Mouse (Mus musculus) cerebellum, postnatal 36 days (tissue): Measurements from ENCODE around the gene Cdca8.
A peak's percentile ranks its signal among the peaks of the same experiment; 100 is the strongest.

Source experiments
- DNase-seq, 2 experiments: peaks; one replicate each; pipeline ENCODE4 v3.0.0; 2021 to 2022; ENCODE audit warnings: mixed read lengths in 2 of 2

Cdca8 gene

DNA sequence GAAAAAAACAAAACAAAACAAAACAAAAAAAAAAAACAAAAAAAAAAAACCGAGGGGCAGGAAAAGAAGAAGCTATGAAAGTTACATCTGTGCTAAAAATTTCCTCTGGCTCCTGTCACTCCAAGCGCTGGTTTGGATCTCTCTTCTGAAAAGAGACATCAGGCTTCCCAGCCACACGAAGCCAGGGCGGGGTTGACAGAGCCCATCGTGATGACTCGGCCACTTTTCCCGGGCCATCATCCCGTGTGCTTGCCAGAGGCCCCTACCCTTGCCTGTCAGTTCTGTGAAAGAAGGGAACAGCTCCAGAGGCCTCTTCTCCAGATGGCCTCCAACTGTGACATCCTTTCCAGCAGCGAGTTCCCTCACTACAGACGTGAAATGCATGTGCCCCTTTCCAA, 11.9 kb upstream of the Cdca8 start:
- no peak for DNase-seq

DNA sequence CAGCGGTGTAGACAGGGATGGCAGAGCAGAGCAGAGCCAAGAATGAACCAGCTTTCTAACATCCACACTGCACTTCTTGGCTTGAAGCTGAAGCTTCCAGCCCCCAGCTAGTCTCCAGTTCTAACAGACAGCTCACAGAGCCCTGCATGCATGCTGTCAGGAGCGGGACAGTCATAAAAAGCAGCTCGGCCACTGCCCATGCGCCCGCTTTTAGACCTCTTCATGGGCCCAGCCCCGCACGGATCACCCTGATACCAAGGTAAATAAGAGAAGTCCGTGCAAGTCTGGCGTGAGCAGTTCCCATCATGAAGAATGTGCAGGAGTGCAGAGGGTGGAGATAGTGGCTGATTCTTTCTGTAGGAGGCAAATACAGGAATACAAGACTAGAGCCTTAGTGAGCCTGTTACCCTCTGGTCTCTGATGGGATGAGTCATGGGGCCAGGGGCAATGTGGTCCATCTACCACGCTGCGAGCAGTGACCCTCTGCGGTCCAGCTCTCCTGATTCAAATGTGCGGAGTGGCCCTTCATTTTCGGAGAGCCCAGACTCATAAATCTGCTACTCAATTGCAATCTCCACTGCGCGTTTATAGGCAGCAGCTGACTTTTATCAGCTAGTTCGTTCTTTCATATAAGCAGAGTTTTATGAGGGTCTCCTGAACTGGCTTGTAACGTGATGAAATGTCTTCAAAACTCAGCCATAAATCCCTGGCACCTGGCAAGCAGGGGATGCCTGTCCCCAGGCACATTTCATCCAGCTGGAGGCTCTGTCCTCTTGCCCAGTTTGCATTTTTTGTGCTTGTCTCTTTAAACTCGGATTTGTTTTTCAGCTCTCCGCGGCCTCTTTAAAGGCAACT, 11.3 kb upstream of the Cdca8 start:
- no peak for DNase-seq

DNA sequence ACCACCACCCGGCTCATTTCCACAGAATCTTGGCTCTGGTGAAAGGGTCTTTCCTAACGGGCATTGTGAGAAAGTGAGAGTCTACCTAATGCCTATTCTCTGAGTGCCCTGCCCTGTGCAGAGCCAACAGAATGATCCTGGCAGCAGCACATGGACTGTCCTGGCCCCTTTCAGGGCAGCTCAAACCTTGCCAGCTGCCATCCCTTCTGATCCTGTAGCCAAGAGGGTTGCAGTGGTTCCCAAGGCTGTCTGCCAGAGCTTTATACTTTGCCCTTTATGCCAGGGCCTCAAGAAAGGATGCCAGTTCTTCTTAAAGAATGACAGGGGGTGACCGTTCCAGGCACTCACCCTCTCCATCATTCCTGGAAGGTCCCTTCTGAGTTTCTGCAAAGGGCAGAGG, 10.4 kb upstream of the Cdca8 start:
- DNase-seq, result no peak

DNA sequence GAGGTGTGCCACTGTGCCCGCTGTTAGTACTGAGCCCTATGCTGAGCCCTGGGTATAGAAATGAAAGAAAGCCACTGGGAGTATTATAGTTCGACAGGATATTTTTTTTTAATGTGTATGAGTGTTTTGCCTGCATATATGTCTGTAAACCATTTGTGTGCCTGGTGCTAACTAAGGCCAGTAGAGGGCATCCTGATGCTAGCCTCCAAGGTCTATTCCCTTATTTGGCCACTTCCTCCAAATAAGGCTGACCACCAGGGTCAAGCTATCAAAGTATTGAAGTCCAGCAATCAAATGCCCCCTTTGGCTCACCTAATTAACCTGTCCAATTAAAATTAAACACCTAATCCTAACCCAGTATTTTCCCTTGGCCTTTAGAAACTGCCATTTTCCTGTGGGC, 5.8 kb upstream of the Cdca8 start:
- no peak for DNase-seq

DNA sequence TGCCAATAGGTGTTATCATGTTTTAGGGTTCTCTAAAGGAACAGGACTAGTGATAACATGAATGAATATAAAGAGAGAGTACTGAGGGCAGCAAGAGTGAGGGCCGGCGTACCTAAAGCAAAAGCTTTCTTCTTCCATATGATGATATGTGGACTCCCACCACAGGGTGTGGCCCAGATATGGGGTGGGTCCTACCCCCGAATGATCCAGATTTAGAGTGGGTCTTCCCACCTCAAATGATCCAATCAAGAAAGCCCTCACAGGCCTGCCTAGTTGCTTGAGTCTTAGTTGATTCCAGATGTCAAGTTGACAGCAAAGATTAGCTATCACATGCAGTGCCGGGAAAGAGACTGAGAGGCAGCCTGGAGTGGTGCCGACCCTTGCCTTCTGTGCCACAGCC, 4.7 kb upstream of the Cdca8 start:
- no peak for DNase-seq

DNA sequence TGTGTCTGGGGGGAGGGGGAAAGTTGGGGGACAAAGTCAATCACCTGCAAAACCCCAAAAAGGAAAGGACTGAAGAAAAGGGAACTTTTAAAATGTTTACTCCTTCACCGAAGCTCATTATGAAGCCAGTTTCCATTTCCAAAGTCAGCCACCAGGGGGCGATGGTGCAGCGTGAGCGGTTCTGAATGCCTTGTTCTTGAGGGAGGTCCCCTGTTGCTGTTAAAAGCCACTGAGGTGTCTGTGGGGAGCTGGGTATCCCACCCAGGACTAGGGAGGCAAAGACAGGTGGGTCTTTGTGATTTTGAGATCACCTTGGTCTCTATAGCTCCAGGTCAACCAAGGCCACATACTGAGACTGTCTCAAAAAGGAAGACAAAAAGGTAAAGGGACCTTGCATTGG, 3.9 kb upstream of the Cdca8 start:
- DNase-seq, result peak; percentile 77 to 78

DNA sequence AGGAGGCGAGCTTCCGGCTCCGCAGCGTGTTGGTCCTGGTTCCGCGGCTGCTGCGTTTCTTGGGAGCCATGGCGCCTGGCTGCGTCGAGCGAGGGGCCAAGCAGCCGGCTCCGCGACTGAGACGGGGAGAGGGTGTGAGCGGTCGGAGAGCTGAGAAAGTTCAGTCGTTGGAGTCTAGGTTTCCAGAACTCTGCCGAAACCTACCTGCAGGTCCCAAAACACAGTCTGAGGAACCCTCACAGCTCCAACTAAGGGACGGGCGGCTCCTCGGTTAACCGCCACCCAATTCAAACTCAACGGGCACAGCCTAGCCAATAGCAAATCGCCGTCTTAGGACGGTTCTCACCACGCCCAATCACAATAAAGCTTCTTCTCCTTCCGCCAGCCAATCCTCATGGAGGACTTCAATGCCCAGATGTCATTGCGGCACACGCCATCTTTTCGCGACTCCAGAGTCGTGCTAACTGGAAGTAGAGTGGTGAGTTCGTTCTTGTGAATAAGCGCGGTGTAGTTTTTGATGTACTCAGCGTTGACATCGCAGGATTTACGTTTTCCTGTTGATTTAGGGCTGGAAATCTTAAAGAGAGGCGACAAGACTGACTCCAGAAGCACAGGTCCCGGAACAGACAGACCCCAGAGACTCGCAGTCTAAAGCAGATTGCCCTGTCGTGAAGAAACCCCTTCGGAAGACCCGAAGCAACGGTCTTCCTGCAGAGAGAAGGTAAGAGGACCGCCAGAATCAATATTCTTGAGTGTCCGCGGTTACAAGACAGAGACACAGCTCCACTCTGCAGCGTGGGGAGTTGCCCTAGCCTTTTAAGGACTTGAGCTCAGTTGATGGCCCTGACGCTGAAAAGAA, 2.3 kb downstream of the Cdca8 start, which contains the start of gene 9930104L06Rik:
Gene 9930104L06Rik (plus strand): TSS at position 436 of the 859 bp plus-strand sequence.
- peak; percentile 92 to 98 for DNase-seq

DNA sequence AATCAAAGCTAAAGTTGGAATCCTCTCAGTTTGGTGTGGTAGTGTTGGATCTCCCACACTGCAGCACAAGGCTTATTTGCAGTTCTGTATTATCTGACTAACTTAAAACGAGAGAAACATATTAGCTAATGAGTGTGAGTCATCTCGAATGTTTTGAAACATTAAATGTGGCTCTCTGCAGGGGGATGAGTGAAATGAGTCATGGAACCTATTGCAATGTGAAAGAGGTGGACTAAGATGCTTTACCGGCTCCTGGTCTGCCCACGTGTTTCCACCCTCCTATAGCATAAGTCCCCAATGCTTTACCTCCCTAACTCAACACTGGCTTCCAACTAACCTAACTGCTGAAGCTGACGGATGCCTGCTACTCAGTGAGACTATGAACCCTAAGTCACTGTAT, 11.0 kb downstream of the Cdca8 start:
- DNase-seq, result no peak

DNA sequence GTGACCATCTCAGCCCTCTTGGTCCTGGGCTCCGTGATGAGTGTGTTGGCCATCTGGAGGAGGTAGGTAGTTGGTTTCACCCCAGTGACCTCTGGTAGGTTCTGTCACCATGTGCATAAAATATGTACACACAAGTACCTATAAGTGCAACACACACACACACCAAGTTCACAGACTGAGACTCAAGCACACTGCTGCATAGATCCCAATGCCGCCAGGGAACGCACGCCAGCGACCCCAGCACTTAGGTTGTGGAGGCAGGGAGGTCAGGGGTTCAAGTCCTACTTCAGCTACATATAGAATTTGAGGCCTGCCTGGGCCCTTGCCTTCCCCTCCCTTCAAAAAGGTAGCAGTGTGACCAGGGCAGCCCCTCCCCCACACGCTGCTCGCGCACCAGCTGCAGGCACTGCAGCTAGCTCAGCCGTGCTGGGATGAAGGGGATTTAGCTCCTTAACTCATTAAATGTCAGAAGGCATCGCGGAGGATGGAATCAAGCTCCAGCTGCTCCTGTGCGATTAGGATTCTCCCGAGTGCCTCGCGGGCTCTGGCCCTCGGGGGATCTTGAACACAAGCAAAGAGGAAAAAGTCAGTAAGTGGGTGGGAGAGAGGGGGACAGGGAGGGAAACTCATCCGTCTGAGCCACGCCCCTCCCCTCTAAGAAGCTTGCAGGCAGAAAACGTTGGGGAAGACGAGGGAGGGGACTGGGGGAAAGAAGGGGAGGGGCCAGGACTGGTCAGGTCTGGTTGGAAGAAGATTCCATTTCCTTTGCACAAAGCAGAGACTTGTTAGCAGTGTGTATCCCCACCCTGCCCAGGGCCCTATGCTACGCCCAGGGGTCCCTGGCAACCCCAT, 32.9 kb downstream of the Cdca8 start:
- no peak for DNase-seq

DNA sequence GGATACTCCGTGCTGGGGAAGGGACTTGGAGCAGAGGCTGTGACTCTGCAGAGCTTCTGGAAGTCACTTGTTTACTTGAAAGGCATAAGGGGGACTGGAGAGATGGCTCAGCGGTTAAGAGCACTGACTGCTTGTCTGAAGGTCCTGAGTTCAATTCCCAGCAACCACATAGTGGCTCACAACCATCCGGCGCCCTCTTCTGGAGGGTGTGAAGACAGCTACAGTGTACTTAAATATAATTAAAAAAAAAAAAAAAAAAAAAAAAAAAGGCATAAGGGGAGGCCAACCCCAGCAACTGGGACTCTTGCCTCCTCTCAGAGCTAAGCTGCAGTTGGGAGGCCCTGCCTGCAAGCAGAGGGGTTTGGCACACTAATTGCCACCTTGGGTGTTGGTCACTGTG, 33.7 kb downstream of the Cdca8 start:
- DNase-seq, result no peak

DNA sequence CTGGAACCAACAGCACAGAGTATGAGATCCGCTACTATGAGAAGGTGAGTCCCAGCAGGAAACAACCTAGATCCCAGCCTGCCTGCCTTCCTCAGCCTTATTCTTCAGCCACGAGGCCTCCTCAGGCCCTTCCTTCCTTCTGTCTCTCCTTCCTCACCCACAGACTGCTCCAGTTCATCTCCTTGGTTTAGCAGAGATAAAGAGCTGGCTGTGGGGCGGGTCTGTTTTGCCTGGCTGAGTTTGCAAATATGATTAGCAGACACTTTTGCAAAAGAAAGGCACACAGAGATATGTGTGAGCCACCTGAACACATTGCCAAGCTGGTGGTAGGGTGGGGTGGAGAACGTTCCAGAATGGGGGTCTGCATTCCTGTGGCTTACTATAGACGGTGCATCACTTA, 39.2 kb downstream of the Cdca8 start:
- no peak for DNase-seq

DNA sequence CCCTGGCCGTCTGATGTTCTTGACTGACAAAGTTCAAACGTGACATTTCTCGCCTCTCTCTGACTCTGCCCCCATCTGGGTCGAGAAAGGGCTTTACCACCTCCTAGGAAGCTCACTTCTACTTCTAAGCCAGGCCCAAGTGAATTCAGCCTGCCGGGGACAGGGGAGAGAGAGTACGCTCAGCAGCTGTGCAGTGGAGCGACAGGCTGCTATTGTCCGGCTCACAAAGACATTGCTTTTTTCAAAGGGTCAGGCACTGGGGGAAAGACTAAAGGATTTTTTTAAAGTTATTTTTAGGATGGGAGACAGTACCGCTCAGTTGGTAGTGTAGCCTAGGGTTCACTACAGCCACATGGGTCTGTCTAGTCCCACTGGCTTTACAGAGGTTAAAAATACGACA, 40.7 kb downstream of the Cdca8 start:
- DNase-seq, result no peak

DNA sequence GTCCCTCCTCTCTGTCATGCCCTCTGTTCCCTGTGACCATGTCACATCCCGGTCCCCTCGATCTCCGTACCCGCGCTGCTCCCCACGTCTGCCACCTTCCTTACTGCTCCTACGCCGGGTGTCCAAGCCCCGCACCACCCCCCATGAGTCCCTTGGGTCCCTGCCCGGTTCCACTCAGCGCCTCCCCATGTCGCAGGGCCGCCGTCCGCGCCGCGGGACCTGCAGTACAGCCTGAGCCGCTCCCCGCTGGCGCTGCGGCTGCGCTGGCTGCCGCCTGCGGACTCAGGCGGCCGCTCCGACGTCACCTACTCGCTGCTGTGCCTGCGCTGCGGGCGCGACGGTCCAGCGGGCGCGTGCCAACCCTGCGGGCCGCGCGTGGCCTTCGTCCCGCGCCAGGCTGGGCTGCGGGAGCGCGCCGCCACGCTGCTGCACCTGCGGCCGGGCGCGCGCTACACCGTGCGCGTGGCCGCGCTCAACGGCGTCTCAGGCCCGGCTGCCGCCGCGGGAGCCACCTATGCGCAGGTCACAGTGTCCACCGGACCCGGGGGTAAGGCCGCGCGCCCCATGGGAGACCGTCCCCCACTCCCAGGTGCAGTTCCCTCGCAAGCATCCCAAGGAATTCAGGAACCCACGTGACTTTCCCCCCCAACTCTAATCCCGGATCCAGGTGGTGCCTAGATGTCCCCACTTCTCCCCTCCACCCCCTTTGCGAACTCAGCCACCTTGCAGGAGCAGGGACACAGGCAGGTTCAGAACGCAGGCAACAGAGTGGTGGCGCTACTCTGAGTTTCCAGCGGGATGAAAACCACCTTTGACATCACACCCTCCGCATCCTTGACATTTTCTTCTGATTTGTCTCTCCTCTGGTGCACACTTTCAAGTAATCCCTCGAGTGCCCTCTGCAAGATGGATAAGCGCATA, 44.3 kb downstream of the Cdca8 start:
- peak; percentile 75 to 82 for DNase-seq

DNA sequence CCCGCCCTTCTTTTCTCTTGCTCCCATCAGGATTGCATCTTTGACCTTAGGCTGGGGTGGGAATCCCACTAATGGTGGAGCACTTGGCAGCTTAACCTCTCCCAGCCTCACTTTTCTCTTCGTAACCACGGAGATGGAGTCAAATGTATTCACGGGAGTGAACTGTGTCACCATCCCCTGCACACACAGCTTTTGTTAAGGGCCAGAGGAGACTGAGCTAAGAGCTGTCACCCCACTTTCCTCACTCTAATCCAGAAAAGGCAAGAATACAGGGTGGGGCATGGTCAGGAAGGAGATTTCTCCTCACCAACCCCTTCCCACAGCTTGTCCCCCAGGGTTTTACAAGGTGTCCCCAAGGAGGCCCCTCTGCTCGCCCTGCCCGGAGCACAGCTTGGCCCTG, 45.3 kb downstream of the Cdca8 start:
- DNase-seq, result no peak

DNA sequence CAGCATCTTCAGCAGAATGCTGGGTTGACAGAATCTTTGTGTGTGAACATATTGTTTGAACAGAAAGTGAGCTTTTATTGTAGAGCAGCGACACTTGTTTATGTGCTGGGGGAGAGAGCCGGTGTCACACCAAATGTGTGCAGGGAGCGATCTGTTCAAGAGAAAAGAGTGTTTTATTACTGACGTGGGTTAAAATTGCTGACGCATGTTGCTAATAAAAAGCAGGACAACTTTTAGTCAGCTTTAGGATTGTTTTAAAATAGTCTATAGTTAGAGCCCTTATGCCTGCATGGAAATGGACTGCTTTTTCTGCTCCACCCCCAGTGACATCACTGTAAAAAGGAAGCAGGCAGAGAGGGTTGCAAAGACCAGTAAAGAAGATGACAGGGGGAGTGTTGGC, 48.3 kb downstream of the Cdca8 start:
- DNase-seq, result no peak

DNA sequence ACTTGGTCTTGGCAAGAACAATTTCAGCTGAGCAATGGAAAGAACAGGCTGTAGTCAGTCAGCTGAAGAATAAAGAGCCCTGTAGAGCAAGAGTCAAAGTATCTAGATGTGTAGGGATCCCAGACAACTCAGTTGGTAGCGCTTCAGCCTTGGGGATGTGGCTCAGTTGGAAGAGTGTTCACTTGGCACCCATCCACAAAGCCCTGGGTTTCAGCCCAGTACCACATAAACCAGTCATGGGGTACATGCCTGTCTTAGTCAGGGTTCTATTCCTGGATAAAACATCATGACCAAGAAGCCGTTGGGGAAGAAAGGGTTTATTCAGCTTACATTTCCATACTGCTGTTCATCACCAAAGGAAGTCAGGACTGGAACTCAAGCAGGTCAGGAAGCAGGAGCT, 49.2 kb downstream of the Cdca8 start:
- DNase-seq, result no peak

DNA sequence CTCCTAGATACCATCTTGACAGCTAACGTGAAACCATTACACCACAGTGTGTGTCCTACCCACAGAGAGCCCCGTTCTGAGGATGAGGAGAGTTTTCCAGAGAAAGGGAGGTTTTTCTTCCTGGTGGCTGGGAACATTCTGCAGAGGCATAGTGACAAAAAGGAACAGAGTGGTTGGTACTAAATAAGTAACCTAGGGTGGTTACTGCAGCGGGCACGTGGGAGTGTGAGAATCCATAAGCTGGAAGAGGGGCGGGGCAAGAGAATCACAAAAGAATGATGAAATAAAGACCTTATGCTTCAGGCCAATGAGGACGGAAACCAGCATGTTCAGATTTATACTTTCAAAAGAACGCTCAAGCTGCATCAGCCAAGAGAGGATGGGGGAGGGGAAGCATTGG, 50.4 kb downstream of the Cdca8 start:
- DNase-seq, result no peak

DNA sequence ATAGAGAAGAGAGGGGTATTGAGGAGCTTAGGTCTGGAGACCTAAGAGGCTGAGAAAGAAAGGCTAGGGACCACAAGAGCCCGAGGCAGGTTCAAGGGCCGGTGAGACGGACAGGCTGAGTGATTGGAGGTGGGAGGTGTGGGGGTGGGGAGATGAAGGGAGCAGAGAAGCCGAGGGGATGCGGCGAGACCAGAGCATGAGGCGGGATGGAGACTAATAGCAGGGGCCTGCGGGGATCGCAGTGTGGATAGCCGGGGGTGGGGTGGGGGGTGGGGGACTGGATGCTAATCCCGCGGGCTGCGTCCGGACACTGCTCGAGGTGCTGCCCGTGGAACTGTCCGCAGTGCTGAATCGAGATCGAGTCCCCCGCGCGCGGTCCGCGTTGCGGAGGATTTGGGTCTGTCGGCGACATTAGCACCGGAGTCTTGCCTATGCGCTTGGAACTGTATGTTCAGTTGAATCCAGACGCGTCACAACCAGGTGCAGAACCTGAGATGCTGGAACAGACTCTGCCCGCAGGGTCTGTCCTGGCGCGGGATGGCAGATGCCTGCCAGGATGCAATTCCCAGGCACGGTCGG, 56.9 kb downstream of the Cdca8 start:
- DNase-seq, result peak in 1 of 2 experiments; percentile 16

DNA sequence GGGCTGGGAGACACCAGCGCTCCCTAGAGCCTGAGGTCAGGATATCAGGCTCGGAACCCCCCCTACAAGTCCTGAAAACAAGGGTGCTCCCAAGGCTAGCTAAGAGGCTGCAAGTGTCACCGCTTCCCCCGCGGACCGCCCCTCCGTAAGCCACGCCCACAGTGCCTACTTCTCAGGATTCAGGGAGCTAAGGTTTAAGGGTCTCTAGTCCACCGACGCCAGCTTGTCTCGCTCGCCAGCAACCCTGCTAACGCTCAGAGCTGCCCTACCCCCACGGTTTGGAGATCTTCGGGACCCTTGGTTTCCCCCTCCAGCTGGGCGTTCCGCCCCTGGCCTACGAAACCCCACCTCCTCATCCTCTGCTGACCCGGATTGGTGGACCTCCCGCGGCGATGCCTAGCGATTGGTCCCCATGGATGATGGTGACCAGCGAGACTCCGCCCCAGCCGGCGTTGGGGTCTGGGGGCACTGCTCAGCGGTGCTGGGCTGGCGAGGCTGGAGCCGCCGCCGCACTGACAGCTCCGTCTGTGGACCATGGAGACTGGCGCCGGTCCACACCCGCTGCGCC, 57.7 kb downstream of the Cdca8 start:
- peak; percentile 57 to 69 for DNase-seq

DNA sequence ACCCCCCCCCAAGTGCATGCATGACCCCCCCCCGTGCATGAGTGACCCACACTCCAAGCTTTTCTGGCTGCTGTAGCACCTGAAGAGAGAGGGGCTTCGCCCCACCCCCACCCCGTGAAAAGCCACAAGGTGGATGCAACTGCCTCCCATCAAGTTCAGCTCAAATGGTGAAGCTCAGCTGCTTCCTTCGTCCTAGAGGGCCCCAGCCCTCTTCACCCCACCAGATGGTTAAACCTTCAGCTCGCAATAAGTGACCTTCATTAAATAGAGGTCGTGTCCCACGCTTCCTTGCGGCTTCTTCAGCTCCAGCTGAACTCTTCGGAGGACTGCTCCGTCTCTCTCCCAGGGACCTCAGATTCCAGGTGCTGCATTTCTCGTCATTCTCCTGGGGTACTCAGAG, 58.5 kb downstream of the Cdca8 start, which contains the start of gene Epha10:
Gene Epha10 (plus strand): TSS at position 301 of the 400 bp plus-strand sequence.
- DNase-seq, result no peak

DNA sequence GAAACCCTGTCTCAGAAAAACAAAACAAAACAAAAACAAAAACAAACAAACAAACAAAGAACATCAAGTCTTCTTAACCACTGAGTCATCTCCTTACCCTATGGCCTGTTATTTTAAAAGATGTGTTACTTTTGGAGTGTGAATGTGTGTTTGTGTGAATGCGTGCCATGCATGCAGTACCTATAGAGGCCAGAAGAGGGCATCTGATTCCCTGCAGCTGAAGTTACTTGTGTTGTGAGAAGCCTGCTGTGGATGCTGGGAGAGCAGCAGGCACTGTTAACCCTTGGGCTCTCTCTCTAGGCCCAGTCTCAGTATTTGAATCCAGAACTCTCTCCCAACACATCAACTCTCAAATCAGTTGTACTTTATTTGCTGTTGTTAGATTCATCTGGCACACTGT, 66.4 kb downstream of the Cdca8 start:
- no peak for DNase-seq
